Mouse (Mus musculus) lung, postnatal 0 days (tissue): Measurements from ENCODE around the gene Parp8.

Source experiments
- CTCF ChIP-seq: IDR thresholded peaks from 2 replicates; pipeline ENCODE4 v1.5.1; 2016; ENCODE audit warnings: antibody characterized with exemption, mild to moderate bottlenecking
- EP300 ChIP-seq: IDR thresholded peaks from 2 replicates; pipeline ENCODE4 v1.6.1; 2016; ENCODE audit warnings: antibody characterized with exemption, mild to moderate bottlenecking, control low read depth

DNA sequence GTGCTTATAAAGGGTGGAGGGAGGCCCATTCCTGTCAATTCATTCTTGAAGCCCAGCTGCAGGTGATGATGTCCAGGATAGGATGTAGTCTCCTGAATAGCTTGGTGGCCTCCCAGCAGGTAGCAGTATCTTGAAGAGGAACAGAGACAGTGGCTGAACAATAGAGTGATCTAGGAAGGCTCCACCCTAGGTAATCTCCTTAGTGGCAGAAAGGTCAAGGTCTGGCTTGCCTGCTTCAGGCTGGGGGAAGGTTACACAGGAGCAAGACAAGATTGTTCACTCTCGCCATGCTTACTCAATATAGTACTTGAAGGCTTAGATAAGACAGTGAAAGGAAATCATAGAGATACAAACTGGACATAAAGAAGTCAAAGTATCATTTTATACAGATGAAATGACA, 213.9 kb downstream of the Parp8 start:
- no peak for TF ChIP-seq CTCF
- no peak for TF ChIP-seq EP300
